Mouse (Mus musculus) neural tube, embryonic 11.5 days (tissue): ENCODE results near the gene Lmf1. TPM values are rescaled to one million over a fixed set of nuclear protein-coding genes. Genes with fewer than 3 reads are reported as not detected.
A peak's percentile ranks its signal among the peaks of the same experiment; 100 is the strongest.

ENCODE experiments used
- ATAC-seq: fragments of 200-750 bp; cut with Nextera tagmentation; 2 replicates; pipeline ENCODE4 v1.8.0; 2017; ENCODE audit warnings: moderate number of reproducible peaks, mild to moderate bottlenecking, moderate TSS enrichment, moderate library complexity; ENCODE audit not compliant: insufficient read depth, low FRiP score, low TSS enrichment
- DNase-seq: peaks from one replicate; pipeline ENCODE4 v3.0.0-alpha.2; 2015; ENCODE audit warnings: low spot score
- H3K27ac ChIP-seq: fragments of 300-500 bp; sonication (generic); 2 replicates; pipeline ENCODE4 v1.5.1; 2014; ENCODE audit warnings: low read depth, mild to moderate bottlenecking, low read length
- H3K27me3 ChIP-seq: fragments of 300-500 bp; sonication (generic); 2 replicates; pipeline ENCODE4 v1.6.1; 2014; ENCODE audit warnings: mild to moderate bottlenecking, low read length, mixed read lengths; ENCODE audit not compliant: control insufficient read depth, insufficient read depth
- H3K36me3 ChIP-seq: fragments of 300-500 bp; sonication (generic); 2 replicates; pipeline ENCODE4 v1.6.1; 2014; ENCODE audit warnings: mild to moderate bottlenecking, low read length, moderate library complexity, mixed read lengths; ENCODE audit not compliant: control insufficient read depth, insufficient read depth
- H3K4me1 ChIP-seq: fragments of 300-500 bp; sonication (generic); 2 replicates; pipeline ENCODE4 v1.6.1; 2014; ENCODE audit warnings: low read length, mixed read lengths; ENCODE audit not compliant: control insufficient read depth, insufficient read depth
- H3K4me2 ChIP-seq: fragments of 300-500 bp; sonication (generic); 2 replicates; pipeline ENCODE4 v1.6.1; 2014; ENCODE audit warnings: low read depth, mild to moderate bottlenecking, moderate library complexity
- H3K4me3 ChIP-seq: fragments of 300-500 bp; sonication (generic); 2 replicates; pipeline ENCODE4 v1.5.1; 2014; ENCODE audit warnings: low read depth, low read length
- H3K9ac ChIP-seq: fragments of 300-500 bp; sonication (generic); 2 replicates; pipeline ENCODE4 v1.6.1; 2014; ENCODE audit warnings: mild to moderate bottlenecking, low read length
- H3K9me3 ChIP-seq: fragments of 300-500 bp; sonication (generic); 2 replicates; pipeline ENCODE4 v1.6.1; 2016; ENCODE audit warnings: low read length; ENCODE audit not compliant: control insufficient read depth
- whole genome bisulfite sequencing: fragments of 180-500 bp; shearing (Covaris S2); extraction: QIAGEN DNeasy Blood & Tissue Kit; methylation state at CpG from one replicate; pipeline ENCODE4 v1.1.7; 2014; 5-methylcytosine and 5-hydroxymethylcytosine counted together
- polyA plus RNA-seq: library from polyadenylated mRNA; unstranded; fragments of >200 nt; fragmentation: Nextera tagmentation; extraction: Ambion mirVana; gene quantifications from 2 replicates; pipeline ENCODE4 v1.2.1, GENCODE M21; 2014

Gene Lmf1
- polyA plus RNA-seq, 1 experiment from 2014 or later, result 23.9 TPM

DNA sequence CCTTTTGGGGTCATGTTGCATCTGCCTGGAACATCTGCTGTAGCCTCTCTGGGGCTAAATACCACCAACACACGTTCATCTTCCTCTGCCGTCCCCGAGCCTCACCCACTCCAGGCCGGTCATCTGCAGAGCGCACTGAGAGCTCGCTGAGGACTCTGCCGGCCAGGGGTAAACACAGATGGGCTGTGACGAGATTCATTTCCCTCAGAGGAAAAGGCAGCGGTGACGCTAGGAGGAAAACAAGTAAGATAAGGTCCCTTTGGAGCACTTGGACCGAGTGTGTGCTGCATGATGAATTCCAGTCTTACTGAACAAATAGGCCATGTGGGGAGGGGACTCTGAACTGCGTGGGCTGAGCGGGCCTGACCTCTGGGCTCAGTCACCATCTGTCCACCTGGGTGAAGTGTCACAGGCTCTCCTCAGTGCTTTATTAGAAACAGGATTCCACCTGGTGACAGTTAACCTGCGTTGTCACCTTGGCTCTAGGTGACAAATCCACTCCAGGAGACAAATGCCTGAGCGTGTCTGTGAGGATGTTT lies 69.9 kb downstream of the Lmf1 start:
- 56% methylated on average over 15 of the region's 15 CpGs for WGBS
- no peaks in the 10 kb centered on the region for H3K9me3 ChIP-seq
- peaks cover 10% of the 10 kb centered on the region for H3K4me1 ChIP-seq
- ATAC-seq (no peak), DNase-seq (no peak)
- no peak overlapping the region for H3K9ac ChIP-seq
- H3K27me3 ChIP-seq, result no peaks in the 10 kb centered on the region
- no peak overlapping the region for H3K4me2 ChIP-seq
- H3K27ac ChIP-seq, result peak overlapping the region; percentile 8; the same call in 1 of the 2 replicates
- H3K36me3 ChIP-seq, result peaks cover 2% of the 10 kb centered on the region; the same call in 1 of the 2 replicates
- H3K4me3 ChIP-seq, result no peak overlapping the region

DNA sequence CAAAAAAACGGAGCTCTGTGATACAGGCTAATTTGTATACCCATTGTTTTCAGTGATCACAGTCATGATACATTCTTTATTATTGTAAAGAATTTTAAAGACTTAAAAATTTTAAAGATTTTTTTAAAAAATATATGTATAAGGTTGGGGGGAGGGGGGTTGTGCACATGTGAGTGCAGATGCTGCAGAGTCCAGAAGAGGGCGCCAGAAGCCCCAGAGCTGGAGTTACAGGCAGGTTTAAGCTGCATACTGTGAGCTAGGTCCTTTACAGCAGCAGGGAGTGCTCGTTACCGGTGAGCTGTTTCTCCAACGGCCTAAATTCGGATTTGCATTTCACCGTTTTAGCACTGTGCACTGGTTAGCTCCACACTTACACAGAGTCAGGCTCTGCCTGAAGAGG lies 71.8 kb downstream of the Lmf1 start:
- H3K27ac ChIP-seq, result no peak overlapping the region

DNA sequence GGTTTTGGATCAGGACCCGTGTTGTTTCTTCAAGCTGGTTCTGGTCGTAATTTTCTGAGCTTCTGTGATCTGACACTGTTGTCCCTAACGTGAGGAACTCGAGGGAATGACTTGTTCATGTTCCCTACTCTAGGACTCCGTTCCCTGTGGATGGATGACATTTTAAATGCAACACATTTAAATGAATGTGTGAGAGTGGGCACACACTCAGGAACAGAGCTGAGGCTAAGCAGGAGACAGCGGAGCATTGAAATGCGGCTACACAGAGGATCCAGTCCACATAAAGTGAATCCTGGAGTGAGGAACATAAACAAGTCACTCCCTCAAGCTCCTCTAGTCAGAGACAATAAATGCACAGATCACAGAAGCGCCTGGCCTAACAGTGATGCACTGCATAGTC lies 73.4 kb downstream of the Lmf1 start:
- no peak overlapping the region for H3K9ac ChIP-seq
- 78% methylated on average over 8 of the region's 8 CpGs for WGBS
- DNase-seq, result no peak
- no peaks in the 10 kb centered on the region for H3K9me3 ChIP-seq
- no peak overlapping the region for H3K4me2 ChIP-seq
- no peak overlapping the region for H3K4me3 ChIP-seq
- peaks cover 17% of the 10 kb centered on the region for H3K4me1 ChIP-seq
- no peak for ATAC-seq
- H3K27me3 ChIP-seq, result no peaks in the 10 kb centered on the region
- no peak overlapping the region for H3K27ac ChIP-seq
- peaks cover 2% of the 10 kb centered on the region; the same call in 1 of the 2 replicates for H3K36me3 ChIP-seq

More for the DNA sequence above, 71.8 kb downstream of the Lmf1 start:
- H3K9me3 ChIP-seq, result no peaks in the 10 kb centered on the region
- no peak overlapping the region for H3K4me2 ChIP-seq
- ATAC-seq (no peak), DNase-seq (no peak)
- H3K27me3 ChIP-seq, result no peaks in the 10 kb centered on the region
- no peak overlapping the region for H3K4me3 ChIP-seq
- H3K36me3 ChIP-seq, result peaks cover 2% of the 10 kb centered on the region; the same call in 1 of the 2 replicates
- WGBS, result 88% methylated on average over 7 of the region's 7 CpGs
- H3K9ac ChIP-seq, result no peak overlapping the region
- peaks cover 5% of the 10 kb centered on the region for H3K4me1 ChIP-seq

DNA sequence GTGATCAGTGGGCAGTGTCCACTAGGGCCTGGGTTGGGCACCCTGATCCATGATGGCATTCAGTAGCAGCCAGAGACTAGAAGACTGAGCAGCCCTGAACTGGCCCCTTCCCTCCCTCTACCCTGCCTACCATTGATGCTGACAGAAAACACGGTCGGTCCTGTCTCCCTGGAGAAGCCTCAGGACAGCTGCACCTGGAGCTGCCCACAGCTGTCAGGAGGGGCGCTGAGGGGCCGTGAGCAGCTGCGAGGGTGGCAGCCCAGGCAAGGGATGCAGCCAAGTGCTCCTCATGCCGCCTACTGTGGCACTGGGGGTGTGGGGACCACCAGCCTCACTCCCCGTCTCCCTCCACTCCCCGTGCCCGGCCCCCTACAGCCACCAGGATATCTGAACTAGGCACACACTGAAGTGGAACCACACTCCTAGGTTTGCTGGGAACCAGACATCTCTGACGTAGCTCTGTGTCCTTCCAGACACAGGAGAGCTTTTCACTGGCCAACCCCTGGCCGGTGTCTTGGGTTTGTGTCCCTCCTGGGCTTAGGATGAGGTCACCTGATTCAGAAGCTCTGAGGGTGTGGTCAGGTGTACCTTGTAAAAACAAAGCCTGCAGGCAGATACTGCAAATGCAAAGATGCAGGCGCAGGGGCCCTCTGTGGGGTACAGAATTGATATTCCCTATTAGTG lies 77.4 kb downstream of the Lmf1 start:
- DNase-seq (no peak), ATAC-seq (peak; percentile 16; the same call in 1 of the 2 replicates)
- no peak overlapping the region; the same call in 1 of the 2 replicates for H3K9ac ChIP-seq
- 55% methylated on average over 12 of the region's 12 CpGs for WGBS
- H3K9me3 ChIP-seq, result no peaks in the 10 kb centered on the region
- no peaks in the 10 kb centered on the region for H3K36me3 ChIP-seq
- peak overlapping the region; percentile 62 for H3K27ac ChIP-seq
- H3K4me2 ChIP-seq, result no peak overlapping the region
- peaks cover 12% of the 10 kb centered on the region for H3K4me1 ChIP-seq
- no peaks in the 10 kb centered on the region for H3K27me3 ChIP-seq
- H3K4me3 ChIP-seq, result no peak overlapping the region

DNA sequence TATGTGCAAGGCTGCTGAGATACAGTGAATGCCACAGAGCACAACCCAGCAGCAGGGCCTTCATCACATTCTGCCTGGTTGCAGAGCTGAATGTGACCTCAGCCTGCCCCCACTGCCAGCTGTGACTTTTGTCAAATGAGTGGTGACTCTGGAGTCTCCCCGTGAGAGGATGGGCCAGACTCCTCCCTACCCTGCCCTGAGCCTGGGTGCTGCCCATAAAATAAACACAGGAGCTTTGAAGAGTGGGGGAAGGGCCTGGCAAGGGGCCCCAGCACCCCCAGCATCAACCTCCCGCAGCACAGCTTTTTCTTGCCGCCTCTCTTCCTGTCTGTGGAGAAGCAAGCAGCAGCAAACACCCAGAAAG lies 77.9 kb downstream of the Lmf1 start:
- Histone ChIP-seq H3K4me1 (peaks cover 12% of the 10 kb centered on the region), H3K27ac (peak overlapping the region; percentile 54; the same call in 1 of the 2 replicates), H3K9ac (no peak overlapping the region), H3K4me3 (no peak overlapping the region), H3K27me3 (no peaks in the 10 kb centered on the region), H3K36me3 (no peaks in the 10 kb centered on the region), H3K9me3 (no peaks in the 10 kb centered on the region), H3K4me2 (no peak overlapping the region)
- 11% methylated on average over 3 of the region's 3 CpGs for WGBS
- DNase-seq (peak; percentile 45), ATAC-seq (0 out of 2 replicates have a peak, but pooled peaks have one; percentile 35)

DNA sequence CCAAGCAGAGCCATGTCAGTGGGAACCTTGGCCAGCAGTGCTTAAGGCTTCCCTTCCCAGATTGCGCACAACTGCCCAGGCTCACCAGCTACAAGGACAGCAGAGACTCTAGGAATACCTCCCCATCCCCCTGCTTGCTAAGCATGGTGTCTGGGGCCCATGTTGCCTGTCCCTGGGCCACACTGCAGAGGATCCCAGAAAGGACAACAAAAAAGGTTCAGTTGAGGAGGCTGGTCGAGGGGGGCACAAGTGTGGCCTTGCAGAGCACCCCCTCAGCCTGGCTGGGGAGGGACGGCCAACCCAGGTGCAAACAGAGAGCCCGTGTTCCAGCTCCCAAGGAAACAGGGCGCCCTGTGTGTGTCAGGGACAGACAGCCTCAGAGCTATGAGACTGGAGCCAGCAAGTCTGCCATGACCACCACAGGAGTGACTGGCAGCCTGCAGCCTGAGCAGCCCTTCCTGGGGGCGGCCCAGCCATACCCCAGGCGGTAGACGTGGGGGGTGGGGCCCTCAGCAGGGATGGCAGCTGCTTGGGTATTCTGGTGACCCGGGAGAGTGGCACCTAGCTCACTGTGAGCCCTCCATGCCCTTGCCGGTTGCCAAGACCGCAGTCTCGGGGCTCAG lies 84.4 kb downstream of the Lmf1 start:
- no peak overlapping the region for H3K4me3 ChIP-seq
- DNase-seq (no peak), ATAC-seq (no peak)
- no peak overlapping the region for H3K4me2 ChIP-seq
- H3K9me3 ChIP-seq, result no peaks in the 10 kb centered on the region
- no peaks in the 10 kb centered on the region for H3K36me3 ChIP-seq
- WGBS, result 60% methylated on average over 12 of the region's 12 CpGs
- no peaks in the 10 kb centered on the region for H3K27me3 ChIP-seq
- H3K4me1 ChIP-seq, result peaks cover 4% of the 10 kb centered on the region
- H3K9ac ChIP-seq, result no peak overlapping the region
- H3K27ac ChIP-seq, result no peak overlapping the region

DNA sequence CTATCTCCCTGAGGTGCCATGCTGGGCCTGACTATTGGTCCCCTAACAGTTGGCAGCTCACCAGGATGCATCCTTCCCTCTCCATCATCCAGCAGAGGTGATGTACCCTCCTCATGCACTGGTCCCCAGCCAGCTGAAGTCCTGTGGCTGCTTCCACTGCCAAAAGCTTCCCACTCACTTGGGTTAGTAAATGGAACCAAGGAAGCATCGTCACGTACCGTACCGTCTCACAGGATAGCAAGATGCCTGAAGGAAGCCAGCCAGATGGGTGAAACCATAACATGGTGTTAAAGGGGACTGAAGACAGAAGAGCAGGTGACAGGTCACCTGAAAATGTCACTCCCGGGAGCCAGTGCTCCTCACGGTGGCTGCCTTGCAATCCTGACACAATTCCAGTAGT lies 86.6 kb downstream of the Lmf1 start:
- WGBS, result 94% methylated on average over 6 of the region's 6 CpGs

DNA sequence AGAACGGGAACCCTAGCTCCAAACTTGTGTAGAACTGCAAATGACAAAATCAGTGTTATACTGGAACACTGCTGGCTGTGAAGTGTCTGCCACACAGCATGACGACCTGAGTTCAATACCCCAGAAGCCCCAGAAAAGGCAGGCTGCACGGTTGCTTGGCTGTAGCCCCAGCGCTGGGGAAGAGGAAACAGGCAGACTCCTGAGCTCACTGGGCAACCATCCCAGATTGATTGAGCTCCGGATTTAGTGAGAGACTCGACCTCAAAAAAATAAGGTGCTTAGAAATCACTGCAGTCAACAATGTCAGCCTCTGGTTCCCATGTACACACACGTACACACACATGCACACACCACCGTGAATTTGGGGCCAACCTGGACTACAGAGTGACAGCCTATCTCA lies 87.0 kb downstream of the Lmf1 start:
- Histone ChIP-seq H3K9me3 (no peaks in the 10 kb centered on the region), H3K9ac (no peak overlapping the region), H3K4me1 (peaks cover 8% of the 10 kb centered on the region), H3K36me3 (no peaks in the 10 kb centered on the region), H3K27me3 (no peaks in the 10 kb centered on the region), H3K27ac (no peak overlapping the region), H3K4me2 (no peak overlapping the region), H3K4me3 (no peak overlapping the region)
- ATAC-seq, result no peak
- DNase-seq, result no peak
- 86% methylated on average over 8 of the region's 8 CpGs for WGBS

More for the DNA sequence above, 86.6 kb downstream of the Lmf1 start:
- Histone ChIP-seq H3K4me3 (no peak overlapping the region), H3K4me2 (no peak overlapping the region), H3K36me3 (no peaks in the 10 kb centered on the region), H3K9ac (no peak overlapping the region), H3K4me1 (peaks cover 8% of the 10 kb centered on the region), H3K27ac (no peak overlapping the region), H3K9me3 (no peaks in the 10 kb centered on the region), H3K27me3 (no peaks in the 10 kb centered on the region)
- DNase-seq (no peak), ATAC-seq (no peak)
